ENCODE assay signal across 27 mouse cellular contexts in genomic region chr3:135907028-135907427, GRCm38 (mm10).
DNase-seq lines count a peak whose midpoint lies in the region; ATAC-seq and TF ChIP-seq lines count a peak whose summit lies in the region.
"Had no signal": no experiment of that assay in that cellular context is flagged by ENCODE, and none has a peak within 500 bp of the region (broad histone marks: within the 10 kb centered on the region; RNA-seq: fewer than 3 reads in every experiment).

No protein-coding gene starts in this region.

- no peaks in the 10 kb centered on the region for H3K36me3 ChIP-seq in intestine, postnatal 0 days (ENCODE audit: control insufficient read depth, insufficient read depth)
- no peaks in the 10 kb centered on the region for H3K36me3 ChIP-seq in intestine, embryonic 15.5 days
- H3K36me3 ChIP-seq in midbrain, embryonic 13.5 days: no peaks in the 10 kb centered on the region
- H3K36me3 ChIP-seq in limb, embryonic 10.5 days: no peaks in the 10 kb centered on the region
- H3K36me3 ChIP-seq: embryonic facial prominence, embryonic 10.5 days; embryonic facial prominence, embryonic 13.5 days; forebrain, embryonic 12.5 days; forebrain, embryonic 15.5 days; hindbrain, embryonic 10.5 days; hindbrain, embryonic 13.5 days had no signal

- 53% methylated on average over 3 of the region's 3 CpGs for WGBS in intestine, postnatal 0 days
- WGBS in intestine, embryonic 15.5 days: 74% methylated on average over 3 of the region's 3 CpGs
- WGBS in midbrain, embryonic 13.5 days: 76% methylated on average over 3 of the region's 3 CpGs
- WGBS in limb, embryonic 10.5 days: 70% methylated on average over 3 of the region's 3 CpGs

- no peak overlapping the region for H3K4me3 ChIP-seq in intestine, postnatal 0 days (ENCODE audit: low read depth, low read length)
- H3K4me3 ChIP-seq in intestine, embryonic 15.5 days (replicated peaks): no peak overlapping the region
- no peak overlapping the region for H3K4me3 ChIP-seq in midbrain, embryonic 13.5 days (replicated peaks)
- no peak overlapping the region for H3K4me3 ChIP-seq in limb, embryonic 10.5 days
- H3K4me3 ChIP-seq: embryonic facial prominence, embryonic 10.5 days; embryonic facial prominence, embryonic 13.5 days; erythroblast, embryonic 14.5 days; forebrain, embryonic 12.5 days; forebrain, embryonic 15.5 days; hindbrain, embryonic 10.5 days; hindbrain, embryonic 13.5 days had no signal

- H3K4me1 ChIP-seq in intestine, postnatal 0 days (replicated peaks; ENCODE audit: control insufficient read depth, insufficient read depth, low read length): no peaks in the 10 kb centered on the region
- no peaks in the 10 kb centered on the region for H3K4me1 ChIP-seq in intestine, embryonic 15.5 days (replicated peaks)
- no peaks in the 10 kb centered on the region for H3K4me1 ChIP-seq in midbrain, embryonic 13.5 days (replicated peaks)
- peaks cover 4% of the 10 kb centered on the region for H3K4me1 ChIP-seq in limb, embryonic 10.5 days
- H3K4me1 ChIP-seq: forebrain, embryonic 12.5 days; forebrain, embryonic 15.5 days; hindbrain, embryonic 10.5 days; hindbrain, embryonic 13.5 days had no signal

- no peak overlapping the region for H3K4me2 ChIP-seq in intestine, postnatal 0 days (replicated peaks; ENCODE audit: low read depth)
- H3K4me2 ChIP-seq in intestine, embryonic 15.5 days (replicated peaks): no peak overlapping the region
- no peak overlapping the region for H3K4me2 ChIP-seq in midbrain, embryonic 13.5 days (replicated peaks)
- H3K4me2 ChIP-seq: embryonic facial prominence, embryonic 13.5 days; forebrain, embryonic 12.5 days; forebrain, embryonic 15.5 days; heart, embryonic 11.5 days; hindbrain, embryonic 13.5 days had no signal

- no peak overlapping the region for H3K9ac ChIP-seq in intestine, postnatal 0 days (ENCODE audit: low read depth, low read length)
- H3K9ac ChIP-seq in intestine, embryonic 15.5 days: no peak overlapping the region
- no peak overlapping the region for H3K9ac ChIP-seq in midbrain, embryonic 13.5 days (replicated peaks)
- H3K9ac ChIP-seq: embryonic facial prominence, embryonic 13.5 days; forebrain, embryonic 12.5 days; forebrain, embryonic 15.5 days; hindbrain, embryonic 13.5 days had no signal

- H3K27me3 ChIP-seq in intestine, postnatal 0 days (replicated peaks; ENCODE audit: control insufficient read depth, insufficient read depth, low read length): no peaks in the 10 kb centered on the region
- H3K27me3 ChIP-seq in intestine, embryonic 15.5 days (replicated peaks): no peaks in the 10 kb centered on the region
- no peaks in the 10 kb centered on the region for H3K27me3 ChIP-seq in midbrain, embryonic 13.5 days
- H3K27me3 ChIP-seq in limb, embryonic 10.5 days (ENCODE audit: low read depth, poor library complexity, severe bottlenecking): no peaks in the 10 kb centered on the region
- H3K27me3 ChIP-seq: embryonic facial prominence, embryonic 13.5 days; forebrain, embryonic 12.5 days; forebrain, embryonic 15.5 days; hindbrain, embryonic 13.5 days had no signal

- no peaks in the 10 kb centered on the region for H3K9me3 ChIP-seq in intestine, postnatal 0 days (ENCODE audit: control insufficient read depth)
- H3K9me3 ChIP-seq in intestine, embryonic 15.5 days: no peaks in the 10 kb centered on the region
- no peaks in the 10 kb centered on the region for H3K9me3 ChIP-seq in midbrain, embryonic 13.5 days
- no peaks in the 10 kb centered on the region for H3K9me3 ChIP-seq in limb, embryonic 10.5 days (replicated peaks)
- H3K9me3 ChIP-seq: embryonic facial prominence, embryonic 10.5 days; embryonic facial prominence, embryonic 13.5 days; forebrain, embryonic 12.5 days; forebrain, embryonic 15.5 days; hindbrain, embryonic 10.5 days; hindbrain, embryonic 13.5 days had no signal

- TF ChIP-seq CTCF in intestine, postnatal 0 days (IDR thresholded peaks at IDR 0.05; ENCODE audit: low read depth): no peak

- H3K27ac ChIP-seq in intestine, postnatal 0 days (ENCODE audit: low read depth, low read length): no peak overlapping the region
- no peak overlapping the region for H3K27ac ChIP-seq in intestine, embryonic 15.5 days
- H3K27ac ChIP-seq in midbrain, embryonic 13.5 days: no peak overlapping the region
- H3K27ac ChIP-seq in limb, embryonic 10.5 days: no peak overlapping the region
- H3K27ac ChIP-seq: embryonic facial prominence, embryonic 10.5 days; embryonic facial prominence, embryonic 13.5 days; forebrain, embryonic 12.5 days; forebrain, embryonic 15.5 days; hindbrain, embryonic 10.5 days; hindbrain, embryonic 13.5 days had no signal

- peak; percentile 19 for DNase-seq in 416B (ENCODE audit: low read depth)
- peak; percentile 26 for DNase-seq in adipocyte (ENCODE audit: low spot score)
- no peak for DNase-seq in limb, embryonic 10.5 days (ENCODE audit: low spot score)
- DNase-seq: adrenal gland, postnatal 10 days; adrenal gland, postnatal 36 days; cerebellum, adult 11 months; cerebellum, adult 2 months; cerebellum, adult 9-11 months; cerebellum, postnatal 25 days; embryo, embryonic 11 days; gastrocnemius, postnatal 25 days; heart, postnatal 36 days had no signal

- ATAC-seq in intestine, postnatal 0 days: peak; percentile 36; the same call in 1 of the 2 replicates
- ATAC-seq in intestine, embryonic 15.5 days: no peak
- peak; percentile 80 for ATAC-seq in megakaryocyte progenitor cell, adult 5-6 weeks (replicated peaks; ENCODE audit: poor library complexity)
- no peak for ATAC-seq in midbrain, embryonic 13.5 days
- ATAC-seq: activated CD4-positive, CD25-positive, alpha-beta regulatory T cell, adult 4 months; CD4-positive, CD25-positive, alpha-beta regulatory T cell, adult 4 months; forebrain, embryonic 15.5 days; hindbrain, embryonic 16.5 days had no signal

Comparison
In these comparisons a context has a peak if more than half of its experiments do, and no peak if none do; other contexts are left out.
1. ATAC-seq: peak in intestine, postnatal 0 days (single experiment) and megakaryocyte progenitor cell, adult 5-6 weeks (single experiment); none in intestine, embryonic 15.5 days (single experiment) and midbrain, embryonic 13.5 days (single experiment).